Mouse (Mus musculus): ENCODE measurements around the gene Gm15023.
"Not testable (repeated sequence)": the region's sequence is repeated elsewhere in the genome, so short reads cannot be mapped to it uniquely, and the experiment has no call there.

The Gm15023 gene

GRCm38 (mm10) chrX:135177532-135177931 lies at the start of gene Gm15023:
TSS of gene Gm15023 (minus strand) at chrX:135177632.
- not testable (repeated sequence) for DNase-seq (ENCODE audit: low spot score in 2 of 2)

GRCm38 (mm10) chrX:135210436-135211221 lies 33.2 kb upstream of the Gm15023 start, which contains the start of gene Tceal6:
TSS of gene Tceal6 (minus strand) at chrX:135210687.
- no peak for DNase-seq (ENCODE audit: low spot score in 2 of 2)

GRCm38 (mm10) chrX:135209773-135210435 lies 32.5 kb upstream of the Gm15023 start:
- not testable (repeated sequence) for DNase-seq (ENCODE audit: low spot score in 2 of 2)

- DNase-seq (ENCODE audit: low spot score in 2 of 2) = not testable (repeated sequence)
Observed at GRCm38 (mm10) chrX:135189924-135190323, 12.5 kb upstream of the Gm15023 start.

GRCm38 (mm10) chrX:135188661-135189060 lies 11.2 kb upstream of the Gm15023 start:
- DNase-seq (ENCODE audit: low spot score in 2 of 2) = not testable (repeated sequence)
